Comparison of ENCODE assay signal across 22 mouse cellular contexts in genomic region chr14:116974708-116975107, GRCm38 (mm10). TPM values are rescaled to one million over a fixed set of nuclear protein-coding genes. Genes with fewer than 3 reads are reported as not detected.
DNase-seq lines count a peak whose midpoint lies in the region; ATAC-seq and TF ChIP-seq lines count a peak whose summit lies in the region.
"Had no signal": no experiment of that assay in that cellular context is flagged by ENCODE, and none has a peak within 500 bp of the region (broad histone marks: within the 10 kb centered on the region; RNA-seq: fewer than 3 reads in every experiment).

No protein-coding gene starts in this region.

- WGBS in forebrain, embryonic 15.5 days: 91% methylated on average over 3 of the region's 3 CpGs
- 86% methylated on average over 3 of the region's 3 CpGs for WGBS in kidney, adult 2 months

- no peak overlapping the region for H3K27ac ChIP-seq in CH12.LX (ENCODE audit: insufficient read depth, low read depth)
- no peak overlapping the region for H3K27ac ChIP-seq in ES-E14 (ENCODE audit: insufficient read depth, low read depth, low read length, poor library complexity, severe bottlenecking)
- H3K27ac ChIP-seq in forebrain, embryonic 15.5 days (replicated peaks): no peak overlapping the region
- no peak overlapping the region for H3K27ac ChIP-seq in kidney, adult 2 months (ENCODE audit: insufficient read depth, low read depth, low read length)

- TF ChIP-seq CTCF in CH12.LX (conservative IDR thresholded peaks at IDR 0.05 in 1 of 2, IDR thresholded peaks at IDR 0.05 in 1 of 2; ENCODE audit: low read depth in 2 of 2, low read length in 2 of 2): no peak
- TF ChIP-seq CTCF in kidney, adult 2 months (conservative IDR thresholded peaks at IDR 0.05; ENCODE audit: insufficient read depth, insufficient read length, low read depth, low read length): no peak

- ATAC-seq in forebrain, embryonic 15.5 days (replicated peaks): no peak
- ATAC-seq: activated CD4-positive, CD25-positive, alpha-beta regulatory T cell, adult 4 months; CD4-positive, CD25-positive, alpha-beta regulatory T cell, adult 4 months; Patski had no signal

- TF ChIP-seq POLR2A in CH12.LX (IDR thresholded peaks at IDR 0.05; ENCODE audit: low read depth, low read length): no peak
- no peak for TF ChIP-seq POLR2A in myocyte (IDR thresholded peaks at IDR 0.05; ENCODE audit: insufficient read length, low read depth)
- TF ChIP-seq POLR2A in kidney, adult 2 months (IDR thresholded peaks at IDR 0.05; ENCODE audit: low read depth, low read length): no peak

- H3K9ac ChIP-seq in CH12.LX (ENCODE audit: insufficient read depth, low read depth) (no peak overlapping the region), ES-E14 (ENCODE audit: insufficient read depth, low read depth, low read length, poor library complexity, severe bottlenecking) (no peak overlapping the region)
- H3K9ac ChIP-seq in forebrain, embryonic 15.5 days (replicated peaks): no peak overlapping the region

- in situ Hi-C loops in CH12.LX (cut with MboI; ENCODE audit: low pct_ligation_motif_present, low pct_unique_long_range_greater_than_20kb, low sequenced_read_pairs) (no loop called here), ES-E14 (cut with MboI; ENCODE audit: low sequenced_read_pairs in 2 of 2, unreplicated experiment in 2 of 2) (no loop called here)

- H3K79me2 ChIP-seq in CH12.LX (replicated peaks; ENCODE audit: control insufficient read depth, extremely low read depth, insufficient read depth, poor library complexity, severe bottlenecking) (no peaks in the 10 kb centered on the region), myocyte (ENCODE audit: control insufficient read depth, insufficient read depth) (no peaks in the 10 kb centered on the region)

- no peak overlapping the region for H3K4me2 ChIP-seq in CH12.LX (ENCODE audit: insufficient read depth, low read depth, poor library complexity, severe bottlenecking)
- H3K4me2 ChIP-seq in myocyte (ENCODE audit: low read depth): peak overlapping the region; percentile 3
- no peak overlapping the region for H3K4me2 ChIP-seq in forebrain, embryonic 15.5 days (replicated peaks)

- DNase-seq in CH12.LX (ENCODE audit: extremely low read depth) (no peak), ES-E14 (ENCODE audit: low read depth, low spot score) (no peak)
- DNase-seq in kidney, adult 2 months: no peak
- DNase-seq in layer of hippocampus, adult 11-12 months (ENCODE audit: low spot score): no peak
- DNase-seq: adrenal gland, adult 2 months; adrenal gland, adult 8-10 months; adrenal gland, postnatal 10 days; adrenal gland, postnatal 14 days; adrenal gland, postnatal 25 days; B cell, adult 2 months; cerebellum, adult 11 months; cerebellum, adult 11-12 months; cerebellum, adult 18-20 months; cerebellum, adult 2 months; cerebellum, adult 8-10 months had no signal

- H3K9me3 ChIP-seq in CH12.LX (replicated peaks; ENCODE audit: low read length) (no peaks in the 10 kb centered on the region), ES-E14 (ENCODE audit: control insufficient read depth, insufficient read depth, low read depth, low read length) (no peaks in the 10 kb centered on the region)
- no peaks in the 10 kb centered on the region for H3K9me3 ChIP-seq in forebrain, embryonic 15.5 days

- TF ChIP-seq EP300 in CH12.LX (IDR thresholded peaks at IDR 0.05; ENCODE audit: low read length): no peak

- H3K27me3 ChIP-seq in CH12.LX (replicated peaks) (no peaks in the 10 kb centered on the region), myocyte (ENCODE audit: control insufficient read depth, insufficient read depth, insufficient read length) (no peaks in the 10 kb centered on the region)
- no peaks in the 10 kb centered on the region for H3K27me3 ChIP-seq in forebrain, embryonic 15.5 days
- no peaks in the 10 kb centered on the region for H3K27me3 ChIP-seq in kidney, adult 2 months (replicated peaks; ENCODE audit: control insufficient read depth, insufficient read depth, low read length)
- H3K27me3 ChIP-seq: Patski had no signal

- H3ac ChIP-seq in myocyte (ENCODE audit: control insufficient read depth, insufficient read length): no peak overlapping the region

- no peaks in the 10 kb centered on the region for H3K36me3 ChIP-seq in CH12.LX (replicated peaks in 1 of 2; ENCODE audit: control insufficient read depth in 1 of 2, insufficient read depth in 1 of 2, low read length in 1 of 2)
- H3K36me3 ChIP-seq in ES-E14 (ENCODE audit: control insufficient read depth, insufficient read depth, low read length, poor library complexity, severe bottlenecking): no peaks in the 10 kb centered on the region
- no peaks in the 10 kb centered on the region for H3K36me3 ChIP-seq in myocyte (ENCODE audit: control insufficient read depth, insufficient read depth)
- H3K36me3 ChIP-seq in forebrain, embryonic 15.5 days: no peaks in the 10 kb centered on the region
- no peaks in the 10 kb centered on the region for H3K36me3 ChIP-seq in kidney, adult 2 months (ENCODE audit: control insufficient read depth, insufficient read depth, low read length)
- H3K36me3 ChIP-seq: G1E had no signal

- H3K4me1 ChIP-seq in CH12.LX (ENCODE audit: control insufficient read depth in 1 of 2, insufficient read depth in 2 of 2) (peaks cover 10 to 35% of the 10 kb centered on the region in 2 experiments), ES-E14 (ENCODE audit: control insufficient read depth in 2 of 2, insufficient read depth in 2 of 2, low read length in 2 of 2, poor library complexity in 1 of 2) (no peaks in the 10 kb centered on the region)
- H3K4me1 ChIP-seq in forebrain, embryonic 15.5 days: no peaks in the 10 kb centered on the region
- no peaks in the 10 kb centered on the region for H3K4me1 ChIP-seq in kidney, adult 2 months (ENCODE audit: control insufficient read depth, insufficient read depth, low read length)

- H3K4me3 ChIP-seq in CH12.LX (replicated peaks in 1 of 3; ENCODE audit: low read depth in 2 of 3, low read length in 2 of 3, poor library complexity in 1 of 3) (no peak overlapping the region), ES-E14 (ENCODE audit: insufficient read depth in 1 of 2, low read depth in 1 of 2, low read length in 2 of 2, poor library complexity in 1 of 2, severe bottlenecking in 1 of 2) (no peak overlapping the region), myocyte (no peak overlapping the region)
- no peak overlapping the region for H3K4me3 ChIP-seq in forebrain, embryonic 15.5 days
- no peak overlapping the region for H3K4me3 ChIP-seq in kidney, adult 2 months (ENCODE audit: insufficient read depth, low read depth, low read length)

- dilution Hi-C loops in CH12.LX (cut with MboI; ENCODE audit: extremely low pct_ligation_motif_present, extremely low pct_unique_long_range_greater_than_20kb, low sequenced_read_pairs): no loop called here

- no peak for TF ChIP-seq RAD21 in CH12.LX (IDR thresholded peaks at IDR 0.05; ENCODE audit: low read depth, low read length)

TF ChIP-seq in CH12.LX, 34 proteins besides CTCF, POLR2A, EP300 and RAD21:
- TF ChIP-seq BHLHE40 (IDR thresholded peaks at IDR 0.05; ENCODE audit: low read depth, low read length): no peak
- no peak for TF ChIP-seq MAZ (IDR thresholded peaks at IDR 0.05; ENCODE audit: low read depth, low read length)
- peak; percentile 97 for TF ChIP-seq MAFK (IDR thresholded peaks at IDR 0.05; ENCODE audit: insufficient replicate concordance, low read length)
- TF ChIP-seq CHD2 (IDR thresholded peaks at IDR 0.05; ENCODE audit: low read length): no peak
- no peak for TF ChIP-seq TBP (conservative IDR thresholded peaks at IDR 0.05; ENCODE audit: low read depth, low read length)
- no peak for TF ChIP-seq CHD1 (IDR thresholded peaks at IDR 0.05; ENCODE audit: low read depth, low read length)
- TF ChIP-seq HCFC1 (IDR thresholded peaks at IDR 0.05; ENCODE audit: low read depth, low read length): no peak
- no peak for TF ChIP-seq UBTF (IDR thresholded peaks at IDR 0.05; ENCODE audit: low read depth, low read length)

TF ChIP-seq in ES-E14, 5 proteins besides CTCF, POLR2A, EP300 and RAD21:
- TF ChIP-seq MAFK (IDR thresholded peaks at IDR 0.05; ENCODE audit: insufficient read depth, low read depth, low read length) (peak; percentile 75; the same call in 1 of the 2 replicates), HCFC1 (IDR thresholded peaks at IDR 0.05; ENCODE audit: borderline replicate concordance, insufficient read depth, low read length) (no peak)

TF ChIP-seq in myocyte, 11 proteins besides CTCF, POLR2A, EP300 and RAD21:
- TF ChIP-seq MYOD1 (IDR thresholded peaks at IDR 0.05; ENCODE audit: control insufficient read depth in 1 of 3, insufficient read length in 2 of 3, low read depth in 2 of 3) (no peak), REST (IDR thresholded peaks at IDR 0.05; ENCODE audit: insufficient read depth, insufficient read length) (no peak), CEBPB (IDR thresholded peaks at IDR 0.05; ENCODE audit: insufficient read depth, poor library complexity, severe bottlenecking) (no peak), POLR2AphosphoS2 (IDR thresholded peaks at IDR 0.05; ENCODE audit: insufficient read length, low read depth) (no peak), MAX (IDR thresholded peaks at IDR 0.05; ENCODE audit: low read depth) (no peak), TCF3 (IDR thresholded peaks at IDR 0.05; ENCODE audit: insufficient read length, low read depth) (no peak), TCF12 (IDR thresholded peaks at IDR 0.05; ENCODE audit: insufficient read depth, poor library complexity, severe bottlenecking) (no peak), MYOG (IDR thresholded peaks at IDR 0.05; ENCODE audit: control insufficient read depth in 1 of 3, insufficient read depth in 1 of 3, insufficient read length in 2 of 3, low read depth in 2 of 3) (no peak), USF1 (IDR thresholded peaks at IDR 0.05; ENCODE audit: low read depth) (no peak), SRF (IDR thresholded peaks at IDR 0.05; ENCODE audit: control insufficient read depth, insufficient read length, low read depth) (no peak), E2F4 (IDR thresholded peaks at IDR 0.05; ENCODE audit: insufficient read depth) (no peak)

RNA-seq across cellular contexts. Expression of gene Gpc6, which starts 49.6 kb away (rescaled TPM):
- total RNA-seq in CH12.LX (2012; rRNA removed) (not detected in 2 replicates), CH12.LX (2014; rRNA removed) (not detected in 2 replicates), ES-E14 (2012; rRNA removed) (3.2 and 3.3 TPM in 2 replicates)
- polyA plus RNA-seq in CH12.LX (2012; ENCODE audit: insufficient read length, low read depth) (not detected in 2 replicates), myocyte (2012; fragmentation: generic; extraction: Trizol) (5.0 TPM)
- polyA plus RNA-seq in forebrain, embryonic 15.5 days (2015; fragmentation: Nextera tagmentation; extraction: Ambion mirVana): 18.3 TPM in 2 replicates
- polyA plus RNA-seq in kidney, adult 2 months (2012; rRNA removed): 3.4 and 3.8 TPM in 2 replicates
- total RNA-seq: MEL had no signal
- polyA plus RNA-seq: activated CD4-positive, CD25-positive, alpha-beta regulatory T cell, adult 4 months; G1E had no signal
